Mouse (Mus musculus): ENCODE measurements around the gene Elp4. TPM values are rescaled to one million over a fixed set of nuclear protein-coding genes. Genes with fewer than 3 reads are reported as not detected.

The Elp4 gene
- polyA plus RNA-seq, 1 experiment, result 1.4 TPM

- TF ChIP-seq GATA1 (IDR thresholded peaks at IDR 0.05; ENCODE audit: borderline replicate concordance, low read length) (no peak), FLI1 (IDR thresholded peaks at IDR 0.05; ENCODE audit: low read length) (no peak)
- Histone ChIP-seq H3K9me3 (no peaks in the 10 kb centered on the region), H3K4me1 (peaks cover 12% of the 10 kb centered on the region; the same call in 1 of the 2 replicates), H3K27me3 (replicated peaks) (no peaks in the 10 kb centered on the region), H3K4me3 (replicated peaks) (peak overlapping the region; percentile 95), H3K36me3 (replicated peaks; ENCODE audit: low read length) (peaks cover 7% of the 10 kb centered on the region)
Measured at GRCm38 (mm10) chr2:105904757-105905146, 388 bp upstream of the Elp4 start.

GRCm38 (mm10) chr2:105890816-105891215 is 13.5 kb downstream of the Elp4 start:
- peaks cover 20% of the 10 kb centered on the region for H3K9me3 ChIP-seq
- no peak overlapping the region for H3K4me3 ChIP-seq (replicated peaks)
- peaks cover 53% of the 10 kb centered on the region for H3K36me3 ChIP-seq (replicated peaks; ENCODE audit: low read length)
- TF ChIP-seq FLI1 (IDR thresholded peaks at IDR 0.05; ENCODE audit: low read length), result no peak
- TF ChIP-seq GATA1 (IDR thresholded peaks at IDR 0.05; ENCODE audit: borderline replicate concordance, low read length), result no peak
- no peaks in the 10 kb centered on the region for H3K27me3 ChIP-seq (replicated peaks)
- H3K4me1 ChIP-seq, result no peaks in the 10 kb centered on the region

- TF ChIP-seq GATA1 (IDR thresholded peaks at IDR 0.05; ENCODE audit: borderline replicate concordance, low read length) (no peak), FLI1 (IDR thresholded peaks at IDR 0.05; ENCODE audit: low read length) (no peak)
Measured at GRCm38 (mm10) chr2:105873403-105873802, 31.0 kb downstream of the Elp4 start.

GRCm38 (mm10) chr2:105854740-105855139 is 49.6 kb downstream of the Elp4 start:
- peaks cover 3% of the 10 kb centered on the region for H3K36me3 ChIP-seq (replicated peaks; ENCODE audit: low read length)
- no peaks in the 10 kb centered on the region for H3K27me3 ChIP-seq (replicated peaks)
- H3K9me3 ChIP-seq, result 0 out of 2 replicates have a peak, but pooled peaks cover 7% of the 10 kb centered on the region
- no peak for TF ChIP-seq GATA1 (IDR thresholded peaks at IDR 0.05; ENCODE audit: borderline replicate concordance, low read length)
- no peak for TF ChIP-seq FLI1 (IDR thresholded peaks at IDR 0.05; ENCODE audit: low read length)
- no peak overlapping the region for H3K4me3 ChIP-seq (replicated peaks)
- no peaks in the 10 kb centered on the region for H3K4me1 ChIP-seq

More at GRCm38 (mm10) chr2:105873403-105873802, 31.0 kb downstream of the Elp4 start:
- no peaks in the 10 kb centered on the region for H3K27me3 ChIP-seq (replicated peaks)
- no peak overlapping the region for H3K4me3 ChIP-seq (replicated peaks)
- H3K4me1 ChIP-seq, result no peaks in the 10 kb centered on the region
- no peaks in the 10 kb centered on the region; the same call in 1 of the 2 replicates for H3K9me3 ChIP-seq
- no peaks in the 10 kb centered on the region for H3K36me3 ChIP-seq (replicated peaks; ENCODE audit: low read length)

- Histone ChIP-seq H3K4me1 (no peaks in the 10 kb centered on the region), H3K27me3 (replicated peaks) (no peaks in the 10 kb centered on the region), H3K36me3 (replicated peaks; ENCODE audit: low read length) (peaks cover 3% of the 10 kb centered on the region), H3K9me3 (0 out of 2 replicates have a peak, but pooled peaks cover 7% of the 10 kb centered on the region), H3K4me3 (replicated peaks) (no peak overlapping the region)
- TF ChIP-seq GATA1 (IDR thresholded peaks at IDR 0.05; ENCODE audit: borderline replicate concordance, low read length), result no peak
- no peak for TF ChIP-seq FLI1 (IDR thresholded peaks at IDR 0.05; ENCODE audit: low read length)
Measured at GRCm38 (mm10) chr2:105852971-105853370, 51.4 kb downstream of the Elp4 start.

- Histone ChIP-seq H3K36me3 (replicated peaks; ENCODE audit: low read length) (peaks cover 3% of the 10 kb centered on the region), H3K4me3 (replicated peaks) (no peak overlapping the region), H3K4me1 (no peaks in the 10 kb centered on the region), H3K27me3 (replicated peaks) (no peaks in the 10 kb centered on the region), H3K9me3 (0 out of 2 replicates have a peak, but pooled peaks cover 7% of the 10 kb centered on the region)
- TF ChIP-seq FLI1 (IDR thresholded peaks at IDR 0.05; ENCODE audit: low read length) (no peak), GATA1 (IDR thresholded peaks at IDR 0.05; ENCODE audit: borderline replicate concordance, low read length) (no peak)
Measured at GRCm38 (mm10) chr2:105851714-105852293, 52.6 kb downstream of the Elp4 start.

GRCm38 (mm10) chr2:105843151-105843550 is 61.2 kb downstream of the Elp4 start:
- peaks cover 15% of the 10 kb centered on the region for H3K36me3 ChIP-seq (replicated peaks; ENCODE audit: low read length)
- no peaks in the 10 kb centered on the region for H3K27me3 ChIP-seq (replicated peaks)
- H3K4me1 ChIP-seq, result no peaks in the 10 kb centered on the region
- no peaks in the 10 kb centered on the region for H3K9me3 ChIP-seq
- no peak overlapping the region for H3K4me3 ChIP-seq (replicated peaks)
- TF ChIP-seq FLI1 (IDR thresholded peaks at IDR 0.05; ENCODE audit: low read length) (no peak), GATA1 (IDR thresholded peaks at IDR 0.05; ENCODE audit: borderline replicate concordance, low read length) (no peak)

GRCm38 (mm10) chr2:105817965-105818364 is 86.4 kb downstream of the Elp4 start:
- Histone ChIP-seq H3K4me3 (replicated peaks) (no peak overlapping the region), H3K4me1 (peaks cover 5% of the 10 kb centered on the region), H3K9me3 (peaks cover 8% of the 10 kb centered on the region; the same call in 1 of the 2 replicates), H3K27me3 (replicated peaks) (no peaks in the 10 kb centered on the region), H3K36me3 (replicated peaks; ENCODE audit: low read length) (peaks cover 8% of the 10 kb centered on the region)
- TF ChIP-seq GATA1 (IDR thresholded peaks at IDR 0.05; ENCODE audit: borderline replicate concordance, low read length) (no peak), FLI1 (IDR thresholded peaks at IDR 0.05; ENCODE audit: low read length) (no peak)

- TF ChIP-seq FLI1 (IDR thresholded peaks at IDR 0.05; ENCODE audit: low read length), result no peak
- TF ChIP-seq GATA1 (IDR thresholded peaks at IDR 0.05; ENCODE audit: borderline replicate concordance, low read length), result no peak
- Histone ChIP-seq H3K36me3 (replicated peaks; ENCODE audit: low read length) (no peaks in the 10 kb centered on the region), H3K9me3 (no peaks in the 10 kb centered on the region), H3K27me3 (replicated peaks) (no peaks in the 10 kb centered on the region), H3K4me1 (peaks cover 5% of the 10 kb centered on the region), H3K4me3 (replicated peaks) (no peak overlapping the region)
Measured at GRCm38 (mm10) chr2:105815170-105815569, 89.2 kb downstream of the Elp4 start.

GRCm38 (mm10) chr2:105813041-105813440 is 91.3 kb downstream of the Elp4 start:
- no peaks in the 10 kb centered on the region for H3K36me3 ChIP-seq (replicated peaks; ENCODE audit: low read length)
- peaks cover 5% of the 10 kb centered on the region for H3K4me1 ChIP-seq
- H3K9me3 ChIP-seq, result no peaks in the 10 kb centered on the region
- TF ChIP-seq FLI1 (IDR thresholded peaks at IDR 0.05; ENCODE audit: low read length) (no peak), GATA1 (IDR thresholded peaks at IDR 0.05; ENCODE audit: borderline replicate concordance, low read length) (no peak)
- no peaks in the 10 kb centered on the region for H3K27me3 ChIP-seq (replicated peaks)
- H3K4me3 ChIP-seq (replicated peaks), result no peak overlapping the region

Data from megakaryocyte, embryonic 14.5 days (primary cell).